Mouse (Mus musculus): ENCODE results near the gene Ssr2. TPM values are rescaled to one million over a fixed set of nuclear protein-coding genes. Genes with fewer than 3 reads are reported as not detected.

The Ssr2 gene
- polyA plus RNA-seq, 1 experiment from 2014 or later = 384 TPM

DNA sequence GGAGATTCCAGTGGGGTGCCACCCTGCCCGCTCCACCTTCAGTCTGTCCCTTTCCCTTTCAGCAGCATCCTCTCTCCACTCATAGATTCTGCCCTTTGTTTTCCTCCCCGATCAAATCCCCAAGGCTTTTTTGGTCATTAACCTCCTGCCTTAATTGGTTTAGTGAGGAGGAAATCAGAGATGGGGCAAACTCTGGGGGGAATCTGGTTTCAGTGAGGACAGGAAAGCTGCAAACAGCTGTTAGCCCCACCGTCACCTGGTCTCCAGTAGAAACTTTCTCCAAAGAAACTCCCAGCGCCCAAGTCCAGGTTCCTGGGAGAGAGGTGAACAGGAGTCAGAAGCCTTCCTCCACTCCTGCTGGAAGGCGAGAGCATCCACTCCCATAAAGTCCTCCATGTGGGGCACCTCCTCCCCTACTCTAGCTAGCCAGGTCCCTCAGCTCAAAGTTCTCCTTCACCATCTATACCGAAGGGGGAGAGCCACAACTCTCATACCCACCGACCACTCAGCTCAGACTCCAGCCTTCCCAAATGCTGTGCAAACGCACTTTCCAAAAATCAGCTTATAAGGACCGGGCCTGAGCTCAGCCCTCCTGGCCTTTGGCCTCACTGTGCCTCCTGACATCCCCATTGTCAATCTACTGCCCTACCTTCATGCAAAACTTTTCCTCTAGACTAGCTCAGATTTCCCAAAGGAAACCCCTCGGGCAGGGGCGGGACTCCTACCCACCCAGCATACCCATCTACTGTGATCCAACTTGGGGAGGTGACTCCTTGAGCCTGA is 45.4 kb upstream of the Ssr2 start:
- Histone ChIP-seq H3K4me1 (ENCODE audit: insufficient read depth, low read depth, low read length) (peaks cover 10% of the 10 kb centered on the region; the same call in 1 of the 2 replicates), H3K9me3 (ENCODE audit: low read length) (no peaks in the 10 kb centered on the region), H3K27me3 (replicated peaks; ENCODE audit: insufficient read depth, low read length) (no peaks in the 10 kb centered on the region), H3K4me3 (ENCODE audit: low read depth, low read length) (no peak overlapping the region), H3K27ac (ENCODE audit: low read length) (no peak overlapping the region), H3K36me3 (ENCODE audit: insufficient read depth, low read length) (no peaks in the 10 kb centered on the region), H3K9ac (replicated peaks; ENCODE audit: low read depth) (no peak overlapping the region), H3K4me2 (replicated peaks; ENCODE audit: low read depth, low read length) (peak overlapping the region; percentile 98)
- ATAC-seq = no peak
- TF ChIP-seq CTCF (IDR thresholded peaks at IDR 0.05) = no peak
- no peak for TF ChIP-seq EP300 (IDR thresholded peaks at IDR 0.05)
- WGBS = 25% methylated on average over 11 of the region's 11 CpGs
- no peak for DNase-seq (ENCODE audit: low spot score)

DNA sequence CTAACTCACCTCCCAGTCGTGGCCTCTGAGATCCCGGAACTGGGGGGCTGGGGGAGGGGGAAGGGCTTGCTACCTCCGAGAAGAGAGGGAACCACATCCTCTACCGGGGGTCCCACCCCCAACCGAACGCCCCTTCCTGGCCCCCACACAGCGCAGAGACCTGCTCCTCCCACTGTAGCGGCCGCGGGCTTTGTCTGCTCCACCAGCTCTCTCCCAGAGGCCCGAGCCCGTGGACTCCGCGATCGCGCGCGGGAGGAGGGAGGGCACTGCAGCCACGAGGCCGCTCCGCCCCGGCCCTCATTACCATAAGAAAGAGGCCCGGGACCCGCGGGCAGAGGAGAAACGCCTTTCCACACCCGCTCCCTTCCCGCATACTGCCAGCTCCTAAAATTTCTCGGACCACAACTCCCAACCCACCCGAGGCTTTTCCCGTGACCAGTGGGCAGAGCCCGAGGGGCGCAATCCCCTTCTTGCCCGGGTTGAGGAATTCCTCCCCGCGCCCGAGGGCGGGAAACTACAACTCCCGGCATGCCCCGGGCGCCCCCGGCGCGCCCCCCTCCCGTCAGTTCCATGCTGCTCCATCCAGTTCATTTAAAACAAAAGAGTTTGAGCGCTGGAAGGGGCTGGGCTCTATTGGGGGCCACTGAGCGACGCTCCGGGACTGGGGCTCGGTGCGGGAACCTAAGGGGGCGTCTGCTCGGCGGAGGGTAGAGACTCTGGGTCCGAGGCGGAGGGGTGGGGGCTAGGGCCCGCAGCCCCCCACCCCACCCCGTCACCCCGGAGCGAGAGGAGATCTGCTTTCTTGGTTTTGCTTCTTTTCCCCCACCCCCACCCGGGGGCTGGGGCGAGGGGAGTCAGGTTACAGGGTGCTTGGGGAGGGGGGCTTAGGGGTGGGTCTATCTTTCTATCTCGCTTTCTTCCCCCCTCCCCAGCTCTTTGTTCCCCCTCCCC is 44.1 kb upstream of the Ssr2 start:
- WGBS = 1% methylated on average over 52 of the region's 63 CpGs
- no peak; the same call in 1 of the 2 replicates for TF ChIP-seq CTCF (IDR thresholded peaks at IDR 0.05)
- TF ChIP-seq EP300 (IDR thresholded peaks at IDR 0.05) = 0 out of 2 replicates have a peak, but pooled peaks have one; percentile 30
- Histone ChIP-seq H3K27ac (ENCODE audit: low read length) (peak overlapping the region; percentile 79), H3K9ac (replicated peaks; ENCODE audit: low read depth) (peak overlapping the region; percentile 65), H3K4me2 (replicated peaks; ENCODE audit: low read depth, low read length) (peak overlapping the region; percentile 98), H3K9me3 (ENCODE audit: low read length) (no peaks in the 10 kb centered on the region), H3K27me3 (replicated peaks; ENCODE audit: insufficient read depth, low read length) (no peaks in the 10 kb centered on the region), H3K36me3 (ENCODE audit: insufficient read depth, low read length) (no peaks in the 10 kb centered on the region), H3K4me1 (ENCODE audit: insufficient read depth, low read depth, low read length) (peaks cover 16% of the 10 kb centered on the region; the same call in 1 of the 2 replicates), H3K4me3 (ENCODE audit: low read depth, low read length) (peak overlapping the region; percentile 79)
- peak; percentile 82 for ATAC-seq
- peak; percentile 87 for DNase-seq (ENCODE audit: low spot score)

DNA sequence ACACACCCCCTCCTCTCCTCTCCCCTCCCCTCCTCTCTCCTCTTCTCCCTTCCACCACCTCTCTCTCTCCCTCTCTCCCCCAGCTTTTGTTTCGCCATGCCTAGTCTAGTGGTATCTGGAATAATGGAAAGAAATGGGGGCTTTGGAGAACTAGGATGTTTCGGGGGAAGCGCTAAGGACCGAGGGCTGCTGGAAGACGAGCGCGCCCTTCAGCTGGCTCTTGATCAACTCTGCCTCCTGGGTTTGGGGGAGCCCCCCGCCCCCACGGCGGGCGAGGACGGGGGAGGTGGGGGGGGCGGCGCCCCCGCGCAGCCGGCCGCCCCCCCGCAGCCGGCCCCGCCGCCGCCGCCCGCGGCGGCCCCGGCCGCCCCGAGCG is 43.4 kb upstream of the Ssr2 start, which contains the start of gene Mex3a:
TSS of gene Mex3a (plus strand) at position 97 of the 376 bp plus-strand sequence.
- no peaks in the 10 kb centered on the region for H3K27me3 ChIP-seq (replicated peaks; ENCODE audit: insufficient read depth, low read length)
- ATAC-seq (no peak), DNase-seq (ENCODE audit: low spot score) (peak; percentile 10)
- no peaks in the 10 kb centered on the region for H3K36me3 ChIP-seq (ENCODE audit: insufficient read depth, low read length)
- WGBS = 2% methylated on average over 7 of the region's 31 CpGs
- H3K27ac ChIP-seq (ENCODE audit: low read length) = peak within 1 kb of the TSS; percentile 79
- peak within 1 kb of the TSS; percentile 98 for H3K4me2 ChIP-seq (replicated peaks; ENCODE audit: low read depth, low read length)
- TF ChIP-seq EP300 (IDR thresholded peaks at IDR 0.05) (no peak), CTCF (IDR thresholded peaks at IDR 0.05) (no peak)
- peaks cover 22% of the 10 kb centered on the region; the same call in 1 of the 2 replicates for H3K4me1 ChIP-seq (ENCODE audit: insufficient read depth, low read depth, low read length)
- peak within 1 kb of the TSS; percentile 79 for H3K4me3 ChIP-seq (ENCODE audit: low read depth, low read length)
- H3K9me3 ChIP-seq (ENCODE audit: low read length) = no peaks in the 10 kb centered on the region
- H3K9ac ChIP-seq (replicated peaks; ENCODE audit: low read depth) = peak within 1 kb of the TSS; percentile 65

- no peaks in the 10 kb centered on the region for H3K36me3 ChIP-seq (ENCODE audit: insufficient read depth, low read length)
- H3K4me3 ChIP-seq (ENCODE audit: low read depth, low read length) = peak overlapping the region; percentile 79
- TF ChIP-seq EP300 (IDR thresholded peaks at IDR 0.05) = no peak
- no peak for TF ChIP-seq CTCF (IDR thresholded peaks at IDR 0.05)
- H3K4me2 ChIP-seq (replicated peaks; ENCODE audit: low read depth, low read length) = peak overlapping the region; percentile 98
- no peak overlapping the region for H3K27ac ChIP-seq (ENCODE audit: low read length)
- peak overlapping the region; percentile 65 for H3K9ac ChIP-seq (replicated peaks; ENCODE audit: low read depth)
- DNase-seq (ENCODE audit: low spot score) = peak; percentile 36
- WGBS = 1% methylated on average over 34 of the region's 40 CpGs
- no peak for ATAC-seq
- no peaks in the 10 kb centered on the region for H3K9me3 ChIP-seq (ENCODE audit: low read length)
- H3K4me1 ChIP-seq (ENCODE audit: insufficient read depth, low read depth, low read length) = peaks cover 22% of the 10 kb centered on the region; the same call in 1 of the 2 replicates
- H3K27me3 ChIP-seq (replicated peaks; ENCODE audit: insufficient read depth, low read length) = no peaks in the 10 kb centered on the region
Observed at GRCm38 (mm10) chr3:88532689-88533511, 42.8 kb upstream of the Ssr2 start.

- H3K9me3 ChIP-seq (ENCODE audit: low read length) = no peaks in the 10 kb centered on the region
- no peak overlapping the region for H3K27ac ChIP-seq (ENCODE audit: low read length)
- peak; percentile 4 for DNase-seq (ENCODE audit: low spot score)
- no peaks in the 10 kb centered on the region for H3K36me3 ChIP-seq (ENCODE audit: insufficient read depth, low read length)
- TF ChIP-seq CTCF (IDR thresholded peaks at IDR 0.05) (no peak), EP300 (IDR thresholded peaks at IDR 0.05) (no peak)
- H3K4me1 ChIP-seq (ENCODE audit: insufficient read depth, low read depth, low read length) = peaks cover 22% of the 10 kb centered on the region; the same call in 1 of the 2 replicates
- H3K9ac ChIP-seq (replicated peaks; ENCODE audit: low read depth) = no peak overlapping the region
- WGBS = 2% methylated on average over 4 of the region's 5 CpGs
- H3K27me3 ChIP-seq (replicated peaks; ENCODE audit: insufficient read depth, low read length) = no peaks in the 10 kb centered on the region
- peak overlapping the region; percentile 98 for H3K4me2 ChIP-seq (replicated peaks; ENCODE audit: low read depth, low read length)
- peak overlapping the region; percentile 79; the same call in 1 of the 2 replicates for H3K4me3 ChIP-seq (ENCODE audit: low read depth, low read length)
- ATAC-seq = no peak
Observed at GRCm38 (mm10) chr3:88533706-88534105, 42.0 kb upstream of the Ssr2 start.

All from lung, postnatal 0 days (tissue).